Mouse (Mus musculus): ENCODE results near the gene Glycam1. TPM values are rescaled to one million over a fixed set of nuclear protein-coding genes. Genes with fewer than 3 reads are reported as not detected.

Glycam1 gene
- total and polyA plus RNA-seq, 3 experiments = not detected

DNA sequence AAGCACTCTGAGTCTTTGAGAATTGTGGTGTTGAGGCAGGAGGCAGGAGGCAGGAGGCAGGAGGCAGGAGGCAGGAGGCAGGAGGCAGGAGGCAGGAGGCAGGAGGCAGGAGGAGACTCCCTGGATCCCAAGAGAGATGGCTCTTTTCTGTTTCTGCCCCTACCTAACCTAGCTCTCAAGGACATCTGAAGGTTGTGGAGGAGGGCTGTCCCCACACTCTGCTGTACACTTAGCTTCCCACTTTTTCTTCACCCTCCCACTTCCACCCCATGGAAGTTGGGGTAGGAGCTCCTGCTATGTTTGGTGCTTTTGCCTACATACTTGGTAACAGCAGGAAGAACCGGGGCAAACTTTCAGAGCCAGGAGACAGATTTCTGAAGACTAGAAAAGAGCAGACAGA lies 29.1 kb downstream of the Glycam1 start:
- Histone ChIP-seq H3K79me2 (ENCODE audit: control insufficient read depth, insufficient read depth, low read length, poor library complexity) (no peaks in the 10 kb centered on the region), H3K9ac (ENCODE audit: control insufficient read depth, low read depth, low read length, poor library complexity, severe bottlenecking) (no peak overlapping the region), H3K27me3 (ENCODE audit: control insufficient read depth in 1 of 2, insufficient read depth in 2 of 2, low read length in 2 of 2) (no peaks in the 10 kb centered on the region), H3K27ac (ENCODE audit: control insufficient read depth, low read depth, low read length) (no peak overlapping the region), H3K36me3 (ENCODE audit: control insufficient read depth in 1 of 2, insufficient read depth in 2 of 2, low read length in 2 of 2) (no peaks in the 10 kb centered on the region), H3K4me3 (ENCODE audit: control insufficient read depth in 1 of 2, insufficient read depth in 1 of 2, low read depth in 2 of 2, low read length in 2 of 2) (no peak overlapping the region), H3K4me1 (ENCODE audit: control insufficient read depth in 1 of 2, insufficient read depth in 2 of 2, low read length in 2 of 2) (no peaks in the 10 kb centered on the region), H3K9me3 (replicated peaks; ENCODE audit: insufficient read depth, low read length) (no peaks in the 10 kb centered on the region)
- TF ChIP-seq ZKSCAN1 (IDR thresholded peaks at IDR 0.05; ENCODE audit: low read depth, low read length) = no peak
- TF ChIP-seq TAL1 (IDR thresholded peaks at IDR 0.05; ENCODE audit: low read length) = no peak
- TF ChIP-seq MAFK (IDR thresholded peaks at IDR 0.05; ENCODE audit: borderline replicate concordance, low read depth, low read length) = no peak
- no peak for TF ChIP-seq ZNF384 (IDR thresholded peaks at IDR 0.05; ENCODE audit: low read depth, low read length)
- TF ChIP-seq JUND (IDR thresholded peaks at IDR 0.05; ENCODE audit: low read depth, low read length) = no peak
- TF ChIP-seq EP300 (IDR thresholded peaks at IDR 0.05; ENCODE audit: low read depth in 1 of 2, low read length in 2 of 2) = no peak
- TF ChIP-seq POLR2A (IDR thresholded peaks at IDR 0.05; ENCODE audit: control insufficient read depth in 1 of 2, insufficient read depth in 1 of 2, low read depth in 1 of 2, low read length in 2 of 2, poor library complexity in 1 of 2) = no peak
- no peak for TF ChIP-seq RAD21 (IDR thresholded peaks at IDR 0.05; ENCODE audit: low read depth, low read length)
- TF ChIP-seq POLR2AphosphoS2 (IDR thresholded peaks at IDR 0.05; ENCODE audit: low read length) = no peak
- no peak for DNase-seq (ENCODE audit: low read depth, low spot score)

DNA sequence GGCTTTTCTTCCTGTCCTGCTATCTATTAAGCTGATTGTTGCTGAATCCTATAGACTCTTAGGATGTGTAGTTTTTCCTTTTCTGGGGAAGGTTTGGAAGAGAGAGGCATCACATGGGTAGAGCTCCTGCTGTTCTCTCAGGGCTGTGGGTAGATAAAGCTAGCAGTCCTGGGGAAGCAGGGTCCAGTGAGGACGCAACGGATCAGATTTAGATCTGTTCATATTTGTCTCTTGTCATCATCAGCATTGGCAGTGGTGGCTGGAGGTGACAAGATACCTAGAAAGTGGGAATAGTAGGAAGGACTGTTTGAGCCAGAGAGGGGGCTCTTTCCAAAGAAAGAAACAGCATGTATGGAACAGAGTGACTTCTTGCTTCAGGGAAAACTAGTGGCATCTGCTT lies 29.9 kb downstream of the Glycam1 start:
- no peak for TF ChIP-seq ZNF384 (IDR thresholded peaks at IDR 0.05; ENCODE audit: low read depth, low read length)
- no peak for TF ChIP-seq CHD1 (IDR thresholded peaks at IDR 0.05; ENCODE audit: low read depth, low read length)
- TF ChIP-seq RAD21 (IDR thresholded peaks at IDR 0.05; ENCODE audit: low read depth, low read length) = no peak
- TF ChIP-seq GABPA (IDR thresholded peaks at IDR 0.05; ENCODE audit: low read depth, low read length) = no peak
- no peak for TF ChIP-seq HCFC1 (IDR thresholded peaks at IDR 0.05; ENCODE audit: low read depth, low read length)
- TF ChIP-seq ZMIZ1 (IDR thresholded peaks at IDR 0.05; ENCODE audit: low read depth, low read length) = no peak
- TF ChIP-seq USF1 (IDR thresholded peaks at IDR 0.05; ENCODE audit: low read depth, low read length) = no peak
- no peak for TF ChIP-seq POLR2A (IDR thresholded peaks at IDR 0.05; ENCODE audit: control insufficient read depth in 1 of 2, insufficient read depth in 1 of 2, low read depth in 1 of 2, low read length in 2 of 2, poor library complexity in 1 of 2)
- TF ChIP-seq KAT2A (conservative IDR thresholded peaks at IDR 0.05; ENCODE audit: low read depth, low read length) = no peak
- Histone ChIP-seq H3K9ac (ENCODE audit: control insufficient read depth, low read depth, low read length, poor library complexity, severe bottlenecking) (no peak overlapping the region), H3K4me3 (ENCODE audit: control insufficient read depth in 1 of 2, insufficient read depth in 1 of 2, low read depth in 2 of 2, low read length in 2 of 2) (no peak overlapping the region), H3K27ac (ENCODE audit: control insufficient read depth, low read depth, low read length) (no peak overlapping the region), H3K9me3 (replicated peaks; ENCODE audit: insufficient read depth, low read length) (no peaks in the 10 kb centered on the region), H3K4me1 (ENCODE audit: control insufficient read depth in 1 of 2, insufficient read depth in 2 of 2, low read length in 2 of 2) (no peaks in the 10 kb centered on the region), H3K79me2 (ENCODE audit: control insufficient read depth, insufficient read depth, low read length, poor library complexity) (no peaks in the 10 kb centered on the region), H3K27me3 (ENCODE audit: control insufficient read depth in 1 of 2, insufficient read depth in 2 of 2, low read length in 2 of 2) (no peaks in the 10 kb centered on the region), H3K36me3 (ENCODE audit: control insufficient read depth in 1 of 2, insufficient read depth in 2 of 2, low read length in 2 of 2) (no peaks in the 10 kb centered on the region)
- DNase-seq (ENCODE audit: low read depth, low spot score) = no peak

Data from MEL (cell line).